Mouse (Mus musculus) ES-Bruce4 (cell line): ENCODE data around the gene Otof.

Experiments
- CTCF ChIP-seq: IDR thresholded peaks from one replicate; pipeline ENCODE4 v1.8.1; 2011; ENCODE audit warnings: low read depth, low read length
- POLR2A ChIP-seq: IDR thresholded peaks from one replicate; pipeline ENCODE4 v1.8.1; 2011; ENCODE audit warnings: low read length; ENCODE audit not compliant: insufficient read depth

DNA sequence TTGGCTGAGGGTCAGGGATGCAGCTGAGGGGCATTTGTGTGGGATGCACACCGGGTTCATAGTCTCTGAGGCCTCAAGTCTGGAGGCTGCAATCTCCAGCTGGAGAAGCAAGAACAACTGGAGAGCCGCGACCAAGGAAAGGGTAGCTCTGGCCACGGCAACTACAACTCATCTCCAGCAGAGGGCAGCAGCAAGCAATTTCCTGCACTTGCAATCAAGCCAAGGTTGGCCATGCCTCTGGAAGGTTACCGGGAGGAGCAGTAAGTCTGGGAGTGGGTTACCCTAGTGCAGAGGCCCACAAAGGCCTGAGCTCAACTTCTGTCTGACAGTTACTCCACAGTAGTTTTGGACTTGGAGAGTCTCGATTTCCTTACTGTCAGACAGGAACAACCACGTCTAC, 70.3 kb downstream of the Otof start:
- TF ChIP-seq POLR2A, result no peak
- TF ChIP-seq CTCF, result peak; percentile 92
